Mouse (Mus musculus) forebrain, postnatal 0 days (tissue): ENCODE results near the gene Dnal1. TPM values are rescaled to one million over a fixed set of nuclear protein-coding genes. Genes with fewer than 3 reads are reported as not detected.
"Not testable (repeated sequence)": the region's sequence is repeated elsewhere in the genome, so short reads cannot be mapped to it uniquely, and the experiment has no call there.

Experiments used
- ATAC-seq: fragments of 200-750 bp; cut with Nextera tagmentation; 2 replicates; pipeline ENCODE4 v1.8.0; 2017; ENCODE audit warnings: mild to moderate bottlenecking, moderate library complexity
- DNase-seq: peaks from one replicate; pipeline ENCODE4 v3.0.0-alpha.2; 2015
- H3K27ac ChIP-seq: fragments of 300-500 bp; sonication (generic); 2 replicates; pipeline ENCODE4 v1.5.1; 2014; ENCODE audit warnings: low read depth, mild to moderate bottlenecking, antibody characterized with exemption, low read length, moderate library complexity, mixed read lengths
- H3K27me3 ChIP-seq: fragments of 300-500 bp; sonication (generic); 2 replicates; pipeline ENCODE4 v1.6.1; 2014; ENCODE audit warnings: mild to moderate bottlenecking, low read length, mixed read lengths; ENCODE audit not compliant: insufficient read depth
- H3K36me3 ChIP-seq: fragments of 300-500 bp; sonication (generic); 2 replicates; pipeline ENCODE4 v1.6.1; 2014; ENCODE audit warnings: mild to moderate bottlenecking, moderate library complexity; ENCODE audit not compliant: insufficient read depth
- H3K4me1 ChIP-seq: fragments of 300-500 bp; sonication (generic); 2 replicates; pipeline ENCODE4 v1.6.1; 2014; ENCODE audit warnings: antibody characterized with exemption; ENCODE audit not compliant: insufficient read depth
- H3K4me2 ChIP-seq: fragments of 300-500 bp; sonication (generic); 2 replicates; pipeline ENCODE4 v1.6.1; 2014; ENCODE audit warnings: low read depth, mild to moderate bottlenecking, moderate library complexity
- H3K4me3 ChIP-seq: fragments of 300-500 bp; sonication (generic); 2 replicates; pipeline ENCODE4 v1.5.1; 2014; ENCODE audit warnings: low read depth, low read length, mixed read lengths
- H3K9ac ChIP-seq: fragments of 300-500 bp; sonication (generic); 2 replicates; pipeline ENCODE4 v1.6.1; 2014; ENCODE audit warnings: mild to moderate bottlenecking
- H3K9me3 ChIP-seq: fragments of 300-500 bp; sonication (generic); 2 replicates; pipeline ENCODE4 v1.6.1; 2016; ENCODE audit warnings: low read length
- CTCF ChIP-seq: sonication (generic); IDR thresholded peaks from 2 replicates; pipeline ENCODE4 v1.5.1; 2016; ENCODE audit warnings: antibody characterized with exemption, control low read depth, low read depth
- WGBS: fragments of 180-500 bp; shearing (Covaris S2); extraction: QIAGEN DNeasy Blood & Tissue Kit; methylation state at CpG from one replicate; pipeline ENCODE4 v1.1.7; 2014; 5-methylcytosine and 5-hydroxymethylcytosine counted together
- polyA plus RNA-seq: library from polyadenylated mRNA; unstranded; fragments of >200 nt; fragmentation: Nextera tagmentation; extraction: Ambion mirVana; gene quantifications from 2 replicates; pipeline ENCODE4 v1.2.1, GENCODE M21; 2015
- total RNA-seq: library from RNA; depleted of rRNA; stranded (reverse); fragments of >200 nt; gene quantifications from 2 replicates; pipeline ENCODE4 v1.2.3, GENCODE M21; 2014

The Dnal1 gene
- total and polyA plus RNA-seq, 2 experiments from 2014 or later = 13.5 to 20.3 TPM

- DNase-seq (no peak), ATAC-seq (no peak)
- 87% methylated on average over 4 of the region's 4 CpGs for WGBS
Observed at GRCm38 (mm10) chr12:84077371-84077990, 36.7 kb upstream of the Dnal1 start.

GRCm38 (mm10) chr12:84083842-84084241, 30.3 kb upstream of the Dnal1 start:
- no peak for TF ChIP-seq CTCF
- H3K36me3 ChIP-seq = no peaks in the 10 kb centered on the region
- H3K4me1 ChIP-seq = no peaks in the 10 kb centered on the region
- no peak overlapping the region for H3K4me2 ChIP-seq
- DNase-seq (no peak), ATAC-seq (no peak)
- H3K4me3 ChIP-seq = no peak overlapping the region
- no peaks in the 10 kb centered on the region for H3K27me3 ChIP-seq
- no peaks in the 10 kb centered on the region for H3K9me3 ChIP-seq
- no peak overlapping the region for H3K27ac ChIP-seq
- 82% methylated on average over 2 of the region's 2 CpGs for WGBS
- H3K9ac ChIP-seq = no peak overlapping the region

More at GRCm38 (mm10) chr12:84077371-84077990, 36.7 kb upstream of the Dnal1 start:
- Histone ChIP-seq H3K4me2 (no peak overlapping the region), H3K4me3 (no peak overlapping the region), H3K36me3 (no peaks in the 10 kb centered on the region), H3K9me3 (no peaks in the 10 kb centered on the region), H3K9ac (no peak overlapping the region), H3K27me3 (no peaks in the 10 kb centered on the region), H3K4me1 (no peaks in the 10 kb centered on the region), H3K27ac (no peak overlapping the region)
- no peak for TF ChIP-seq CTCF

GRCm38 (mm10) chr12:84084581-84084980, 29.6 kb upstream of the Dnal1 start:
- Histone ChIP-seq H3K4me2 (no peak overlapping the region), H3K27ac (no peak overlapping the region), H3K27me3 (no peaks in the 10 kb centered on the region), H3K4me1 (no peaks in the 10 kb centered on the region), H3K9ac (no peak overlapping the region), H3K4me3 (no peak overlapping the region), H3K36me3 (no peaks in the 10 kb centered on the region), H3K9me3 (no peaks in the 10 kb centered on the region)
- no peak for TF ChIP-seq CTCF
- DNase-seq = no peak
- 92% methylated on average over 4 of the region's 4 CpGs for WGBS
- no peak for ATAC-seq

- ATAC-seq = not testable (repeated sequence)
- WGBS = 93% methylated on average over 5 of the region's 5 CpGs
Observed at GRCm38 (mm10) chr12:84094666-84095065, 19.5 kb upstream of the Dnal1 start.

GRCm38 (mm10) chr12:84099605-84100004, 14.6 kb upstream of the Dnal1 start:
- Histone ChIP-seq H3K4me1 (no peaks in the 10 kb centered on the region), H3K4me2 (no peak overlapping the region), H3K9me3 (no peaks in the 10 kb centered on the region), H3K4me3 (no peak overlapping the region), H3K36me3 (no peaks in the 10 kb centered on the region), H3K27me3 (no peaks in the 10 kb centered on the region), H3K9ac (no peak overlapping the region), H3K27ac (no peak overlapping the region)
- ATAC-seq = no peak
- no peak for TF ChIP-seq CTCF
- DNase-seq = no peak
- WGBS = 99% methylated on average over 2 of the region's 2 CpGs

More at GRCm38 (mm10) chr12:84094666-84095065, 19.5 kb upstream of the Dnal1 start:
- not testable (repeated sequence) for H3K36me3 ChIP-seq, H3K27me3 ChIP-seq, H3K9ac ChIP-seq, H3K4me2 ChIP-seq, DNase-seq, H3K4me1 ChIP-seq, H3K9me3 ChIP-seq, H3K27ac ChIP-seq, H3K4me3 ChIP-seq

GRCm38 (mm10) chr12:84100071-84100470, 14.1 kb upstream of the Dnal1 start:
- Histone ChIP-seq H3K27me3 (no peaks in the 10 kb centered on the region), H3K36me3 (no peaks in the 10 kb centered on the region), H3K4me1 (no peaks in the 10 kb centered on the region), H3K9ac (no peak overlapping the region), H3K4me3 (peak overlapping the region; percentile 41; the same call in 1 of the 2 replicates), H3K4me2 (peak overlapping the region; percentile 54), H3K9me3 (no peaks in the 10 kb centered on the region), H3K27ac (no peak overlapping the region)
- ATAC-seq (no peak), DNase-seq (no peak)
- no peak for TF ChIP-seq CTCF
- WGBS = 46% methylated on average over 1 of the region's 1 CpGs

- Histone ChIP-seq H3K4me3 (peak within 1 kb of the TSS; percentile 41), H3K9ac (peak within 1 kb of the TSS; percentile 71), H3K4me2 (peak within 1 kb of the TSS; percentile 54), H3K27ac (peak within 1 kb of the TSS; percentile 57; the same call in 1 of the 2 replicates)
- not testable (repeated sequence) for H3K4me1 ChIP-seq, H3K9me3 ChIP-seq, H3K27me3 ChIP-seq, H3K36me3 ChIP-seq
- ATAC-seq (peak; percentile 88), DNase-seq (peak; percentile 68)
- TF ChIP-seq CTCF = peak; percentile 39
- WGBS = under 1% methylated on average over 69 of the region's 80 CpGs
Observed at GRCm38 (mm10) chr12:84100604-84101492, 13.3 kb upstream of the Dnal1 start, which contains the start of gene Acot6. TSS of gene Acot6 (plus strand) at chr12:84100654.
